Mouse (Mus musculus): ENCODE measurements at regions not wholly inside any gene's neighbourhood (a gene's known extent, or its start where the extent isn't known, plus 50 kb on each side); places are given as distances from the start of the nearest gene placed in this dataset.

DNA sequence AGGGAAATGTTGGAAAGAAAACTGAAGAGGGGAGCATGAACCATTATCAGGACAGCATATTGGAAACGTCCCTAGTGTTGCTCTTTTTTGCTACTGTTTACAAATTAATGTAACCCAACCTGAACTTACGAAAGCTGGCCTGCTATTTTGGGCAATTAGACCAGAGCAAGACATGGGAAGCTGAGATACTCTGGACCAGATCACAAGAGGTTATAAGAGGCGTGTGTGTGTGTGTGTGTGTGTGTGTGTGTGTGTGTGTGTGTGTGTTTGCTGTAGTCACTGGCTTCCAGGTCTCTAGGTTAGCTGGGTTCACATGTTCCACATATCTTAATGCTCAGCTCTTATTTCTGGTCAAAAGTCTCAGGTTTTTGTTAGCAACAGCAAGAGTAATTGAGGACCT, 783.1 kb downstream of the Gsdmc2 start:
- no peak overlapping the region for H3K9ac ChIP-seq (replicated peaks; ENCODE audit: low read depth, low read length)
- H3K27me3 ChIP-seq (ENCODE audit: control insufficient read depth, insufficient read depth, low read length) = no peaks in the 10 kb centered on the region
- H3K27ac ChIP-seq (ENCODE audit: low read length) = no peak overlapping the region
- H3K36me3 ChIP-seq (ENCODE audit: control insufficient read depth, insufficient read depth, low read length) = no peaks in the 10 kb centered on the region
- H3K4me1 ChIP-seq (ENCODE audit: control insufficient read depth, insufficient read depth, low read length) = no peaks in the 10 kb centered on the region
- no peak overlapping the region for H3K4me3 ChIP-seq (ENCODE audit: low read depth, low read length)
- no peaks in the 10 kb centered on the region for H3K9me3 ChIP-seq (ENCODE audit: control insufficient read depth, low read depth, low read length)
- ATAC-seq (ENCODE audit: insufficient number of reproducible peaks, insufficient read depth, low FRiP score, low read depth) = no peak
- H3K4me2 ChIP-seq (replicated peaks; ENCODE audit: low read depth, low read length) = no peak overlapping the region
- WGBS = 66% methylated on average over 3 of the region's 3 CpGs

- no peak overlapping the region for H3K9ac ChIP-seq (replicated peaks; ENCODE audit: low read depth, low read length)
- no peak for ATAC-seq (ENCODE audit: insufficient number of reproducible peaks, insufficient read depth, low FRiP score, low read depth)
- WGBS = 88% methylated on average over 3 of the region's 3 CpGs
Observed at GRCm38 (mm10) chr15:63060826-63061225, 784.2 kb downstream of the Gsdmc2 start.

GRCm38 (mm10) chr15:63052570-63053255, 792.3 kb downstream of the Gsdmc2 start:
- 45% methylated on average over 3 of the region's 3 CpGs for WGBS

More at GRCm38 (mm10) chr15:63060826-63061225, 784.2 kb downstream of the Gsdmc2 start:
- no peaks in the 10 kb centered on the region for H3K4me1 ChIP-seq (ENCODE audit: control insufficient read depth, insufficient read depth, low read length)
- H3K4me2 ChIP-seq (replicated peaks; ENCODE audit: low read depth, low read length) = no peak overlapping the region
- H3K4me3 ChIP-seq (ENCODE audit: low read depth, low read length) = no peak overlapping the region
- H3K36me3 ChIP-seq (ENCODE audit: control insufficient read depth, insufficient read depth, low read length) = no peaks in the 10 kb centered on the region
- H3K9me3 ChIP-seq (ENCODE audit: control insufficient read depth, low read depth, low read length) = no peaks in the 10 kb centered on the region
- no peak overlapping the region for H3K27ac ChIP-seq (ENCODE audit: low read length)
- H3K27me3 ChIP-seq (ENCODE audit: control insufficient read depth, insufficient read depth, low read length) = no peaks in the 10 kb centered on the region

GRCm38 (mm10) chr15:63050033-63050432, 794.9 kb downstream of the Gsdmc2 start:
- H3K4me3 ChIP-seq (ENCODE audit: low read depth, low read length) = no peak overlapping the region
- no peak overlapping the region for H3K9ac ChIP-seq (replicated peaks; ENCODE audit: low read depth, low read length)
- H3K27me3 ChIP-seq (ENCODE audit: control insufficient read depth, insufficient read depth, low read length) = no peaks in the 10 kb centered on the region
- H3K27ac ChIP-seq (ENCODE audit: low read length) = no peak overlapping the region
- no peak overlapping the region for H3K4me2 ChIP-seq (replicated peaks; ENCODE audit: low read depth, low read length)
- H3K36me3 ChIP-seq (ENCODE audit: control insufficient read depth, insufficient read depth, low read length) = no peaks in the 10 kb centered on the region
- no peak for ATAC-seq (ENCODE audit: insufficient number of reproducible peaks, insufficient read depth, low FRiP score, low read depth)
- 74% methylated on average over 1 of the region's 1 CpGs for WGBS
- no peaks in the 10 kb centered on the region for H3K9me3 ChIP-seq (ENCODE audit: control insufficient read depth, low read depth, low read length)
- no peaks in the 10 kb centered on the region for H3K4me1 ChIP-seq (ENCODE audit: control insufficient read depth, insufficient read depth, low read length)

More at GRCm38 (mm10) chr15:63052570-63053255, 792.3 kb downstream of the Gsdmc2 start:
- Histone ChIP-seq H3K36me3 (ENCODE audit: control insufficient read depth, insufficient read depth, low read length) (no peaks in the 10 kb centered on the region), H3K4me3 (ENCODE audit: low read depth, low read length) (no peak overlapping the region), H3K27me3 (ENCODE audit: control insufficient read depth, insufficient read depth, low read length) (no peaks in the 10 kb centered on the region), H3K4me1 (ENCODE audit: control insufficient read depth, insufficient read depth, low read length) (no peaks in the 10 kb centered on the region), H3K9ac (replicated peaks; ENCODE audit: low read depth, low read length) (no peak overlapping the region), H3K4me2 (replicated peaks; ENCODE audit: low read depth, low read length) (no peak overlapping the region), H3K27ac (ENCODE audit: low read length) (no peak overlapping the region), H3K9me3 (ENCODE audit: control insufficient read depth, low read depth, low read length) (no peaks in the 10 kb centered on the region)
- no peak for ATAC-seq (ENCODE audit: insufficient number of reproducible peaks, insufficient read depth, low FRiP score, low read depth)

DNA sequence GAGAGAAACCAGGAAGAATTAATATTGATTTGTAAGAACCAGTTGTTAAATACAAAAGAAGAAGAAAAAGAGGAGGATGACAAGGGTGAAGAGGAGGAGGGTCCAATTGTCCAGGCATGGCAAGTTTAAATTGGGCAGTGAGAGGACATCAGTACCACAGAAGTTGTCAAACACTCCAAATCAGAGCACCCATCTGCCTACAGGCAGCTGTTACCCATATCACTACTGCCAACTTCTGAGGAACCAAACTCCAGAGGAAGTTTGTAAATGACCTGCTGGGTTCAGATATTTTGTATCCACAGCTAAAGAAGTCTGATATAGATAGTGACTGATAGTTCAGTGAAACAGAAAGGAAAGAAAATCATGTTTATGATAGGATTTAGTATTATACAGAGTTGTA, 802.6 kb downstream of the Gsdmc2 start:
- no peak for ATAC-seq (ENCODE audit: insufficient number of reproducible peaks, insufficient read depth, low FRiP score, low read depth)

DNA sequence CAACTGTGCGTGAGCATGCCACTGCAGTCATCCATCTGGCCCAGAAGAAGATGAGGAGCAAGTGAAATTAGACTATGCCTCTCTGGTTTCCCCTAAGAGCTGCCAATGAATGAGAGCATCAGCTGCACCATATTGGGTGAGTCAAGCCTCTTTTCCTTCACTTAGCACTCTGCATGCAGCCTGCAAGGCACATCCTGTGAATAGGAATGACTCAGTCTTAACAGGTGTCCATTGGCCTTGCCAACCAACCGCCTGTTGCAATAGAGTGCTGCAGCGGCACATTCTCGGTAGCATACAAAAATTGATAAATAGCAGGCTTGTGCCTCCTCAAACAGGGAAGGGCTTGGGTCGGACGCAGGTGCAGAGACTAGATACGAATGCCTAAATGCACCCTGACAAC, 808.7 kb downstream of the Gsdmc2 start:
- no peaks in the 10 kb centered on the region for H3K4me1 ChIP-seq (ENCODE audit: control insufficient read depth, insufficient read depth, low read length)
- H3K4me3 ChIP-seq (ENCODE audit: low read depth, low read length) = no peak overlapping the region
- no peak overlapping the region for H3K4me2 ChIP-seq (replicated peaks; ENCODE audit: low read depth, low read length)
- H3K36me3 ChIP-seq (ENCODE audit: control insufficient read depth, insufficient read depth, low read length) = no peaks in the 10 kb centered on the region
- no peak overlapping the region for H3K27ac ChIP-seq (ENCODE audit: low read length)
- H3K9ac ChIP-seq (replicated peaks; ENCODE audit: low read depth, low read length) = no peak overlapping the region
- 82% methylated on average over 7 of the region's 7 CpGs for WGBS
- no peak for ATAC-seq (ENCODE audit: insufficient number of reproducible peaks, insufficient read depth, low FRiP score, low read depth)
- no peaks in the 10 kb centered on the region for H3K9me3 ChIP-seq (ENCODE audit: control insufficient read depth, low read depth, low read length)
- no peaks in the 10 kb centered on the region for H3K27me3 ChIP-seq (ENCODE audit: control insufficient read depth, insufficient read depth, low read length)

More for the DNA sequence above, 802.6 kb downstream of the Gsdmc2 start:
- no peak overlapping the region for H3K4me3 ChIP-seq (ENCODE audit: low read depth, low read length)
- no peaks in the 10 kb centered on the region for H3K36me3 ChIP-seq (ENCODE audit: control insufficient read depth, insufficient read depth, low read length)
- no peaks in the 10 kb centered on the region for H3K4me1 ChIP-seq (ENCODE audit: control insufficient read depth, insufficient read depth, low read length)
- H3K27ac ChIP-seq (ENCODE audit: low read length) = no peak overlapping the region
- H3K27me3 ChIP-seq (ENCODE audit: control insufficient read depth, insufficient read depth, low read length) = no peaks in the 10 kb centered on the region
- no peaks in the 10 kb centered on the region for H3K9me3 ChIP-seq (ENCODE audit: control insufficient read depth, low read depth, low read length)
- no peak overlapping the region for H3K4me2 ChIP-seq (replicated peaks; ENCODE audit: low read depth, low read length)
- no peak overlapping the region for H3K9ac ChIP-seq (replicated peaks; ENCODE audit: low read depth, low read length)

DNA sequence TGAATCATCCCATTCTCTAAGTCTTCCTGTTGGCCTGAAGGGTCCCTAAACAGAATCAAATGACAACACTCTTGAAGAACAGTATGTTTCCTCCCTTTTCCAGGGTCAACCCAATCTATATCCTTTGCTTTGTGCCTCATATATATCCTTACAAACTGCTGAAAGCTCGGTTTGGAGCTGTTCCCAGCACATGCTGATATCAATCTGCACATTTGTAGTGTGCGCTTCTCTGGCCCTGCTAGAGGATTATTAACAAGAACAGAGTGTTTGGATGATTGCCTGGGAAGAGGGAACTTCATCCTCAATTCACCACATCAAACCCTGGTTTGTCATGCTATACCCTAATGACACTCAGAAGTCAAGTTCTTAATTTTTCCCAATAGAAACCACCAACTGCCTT, 824.2 kb downstream of the Gsdmc2 start:
- ATAC-seq (ENCODE audit: insufficient number of reproducible peaks, insufficient read depth, low FRiP score, low read depth) = no peak
- WGBS = 36% methylated on average over 2 of the region's 2 CpGs
- no peak overlapping the region for H3K4me2 ChIP-seq (replicated peaks; ENCODE audit: low read depth, low read length)

DNA sequence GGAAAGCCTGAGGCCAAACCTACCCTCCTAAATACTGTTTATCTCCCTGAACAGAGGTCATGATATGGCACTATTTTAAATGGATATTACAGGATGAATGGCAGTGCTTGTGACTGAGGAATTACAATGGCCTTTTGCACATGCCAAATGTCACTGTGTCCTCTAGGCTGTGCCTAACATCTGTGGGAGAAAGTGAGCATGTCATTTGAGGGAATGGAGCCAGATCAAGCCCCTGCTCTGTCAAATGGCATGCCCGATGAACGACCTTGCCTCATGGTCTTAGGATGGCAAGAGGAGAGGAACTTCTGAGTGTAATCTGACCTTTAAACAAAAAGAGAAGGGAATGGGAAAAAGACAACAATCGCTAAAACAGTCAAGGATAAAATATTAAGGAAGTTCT, 827.0 kb downstream of the Gsdmc2 start:
- no peak for ATAC-seq (ENCODE audit: insufficient number of reproducible peaks, insufficient read depth, low FRiP score, low read depth)
- Histone ChIP-seq H3K4me1 (ENCODE audit: control insufficient read depth, insufficient read depth, low read length) (no peaks in the 10 kb centered on the region), H3K9ac (replicated peaks; ENCODE audit: low read depth, low read length) (no peak overlapping the region), H3K4me2 (replicated peaks; ENCODE audit: low read depth, low read length) (no peak overlapping the region), H3K9me3 (ENCODE audit: control insufficient read depth, low read depth, low read length) (no peaks in the 10 kb centered on the region), H3K27me3 (ENCODE audit: control insufficient read depth, insufficient read depth, low read length) (no peaks in the 10 kb centered on the region), H3K4me3 (ENCODE audit: low read depth, low read length) (no peak overlapping the region), H3K27ac (ENCODE audit: low read length) (no peak overlapping the region), H3K36me3 (ENCODE audit: control insufficient read depth, insufficient read depth, low read length) (no peaks in the 10 kb centered on the region)
- 51% methylated on average over 3 of the region's 3 CpGs for WGBS

More for the DNA sequence above, 824.2 kb downstream of the Gsdmc2 start:
- Histone ChIP-seq H3K9ac (replicated peaks; ENCODE audit: low read depth, low read length) (no peak overlapping the region), H3K36me3 (ENCODE audit: control insufficient read depth, insufficient read depth, low read length) (no peaks in the 10 kb centered on the region), H3K27ac (ENCODE audit: low read length) (no peak overlapping the region), H3K27me3 (ENCODE audit: control insufficient read depth, insufficient read depth, low read length) (no peaks in the 10 kb centered on the region), H3K4me3 (ENCODE audit: low read depth, low read length) (no peak overlapping the region), H3K9me3 (ENCODE audit: control insufficient read depth, low read depth, low read length) (no peaks in the 10 kb centered on the region), H3K4me1 (ENCODE audit: control insufficient read depth, insufficient read depth, low read length) (no peaks in the 10 kb centered on the region)
